Mouse (Mus musculus) gastrocnemius, postnatal 14 days (tissue): ENCODE data around the gene Cmtm6. TPM values are rescaled to one million over a fixed set of nuclear protein-coding genes. Genes with fewer than 3 reads are reported as not detected.

Experiments used
- DNase-seq: peaks from one replicate; pipeline ENCODE4 v3.0.0; 2021; ENCODE audit warnings: mixed read lengths
- intact Hi-C: fragments of 180-260 bp; cut with DNase I; formaldehyde crosslinking; loops from one replicate; pipeline ENCODE4 v1.15.1; 2025; ENCODE audit warnings: low total_unique reads
- total RNA-seq, 2 experiments: library from RNA; stranded (reverse); gene quantifications; 2 replicates each; pipeline ENCODE4 v1.2.3; 2021

The Cmtm6 gene
- total RNA-seq, 2 experiments from 2014 or later, result 11.2 to 14.2 TPM

GRCm38 (mm10) chr9:114789557-114789956 is 58.6 kb downstream of the Cmtm6 start:
- DNase-seq, result no peak
- intact Hi-C loops, result no loop called here

GRCm38 (mm10) chr9:114789989-114790388 is 59.1 kb downstream of the Cmtm6 start:
- intact Hi-C loops, result loop anchor here (5.0 kb wide), 1 partner anchor 38 kb away; no protein-coding TSS in a partner anchor
- no peak for DNase-seq

GRCm38 (mm10) chr9:114793764-114794295 is 62.9 kb downstream of the Cmtm6 start:
- no peak for DNase-seq
- intact Hi-C loops, result loop anchor here (5.0 kb wide), 1 partner anchor 42 kb away; no protein-coding TSS in a partner anchor

GRCm38 (mm10) chr9:114794491-114794890 is 63.6 kb downstream of the Cmtm6 start:
- no peak for DNase-seq
- intact Hi-C loops, result loop anchor here (5.0 kb wide), 1 partner anchor 42 kb away; no protein-coding TSS in a partner anchor

- intact Hi-C loops, result loop anchor here (5.0 kb wide), 2 partner anchors 91 to 161 kb away; no protein-coding TSS in a partner anchor
These were observed 65.6 kb downstream of the Cmtm6 start for GRCm38 (mm10) chr9:114796473-114797050.

GRCm38 (mm10) chr9:114797329-114798004 is 66.6 kb downstream of the Cmtm6 start:
- intact Hi-C loops, result loop anchor here (5.0 kb wide), 2 partner anchors 90 to 160 kb away; no protein-coding TSS in a partner anchor
- peak; percentile 88 for DNase-seq

More at GRCm38 (mm10) chr9:114796473-114797050, 65.6 kb downstream of the Cmtm6 start:
- DNase-seq, result no peak

- DNase-seq, result no peak
- intact Hi-C loops, result loop anchor here (5.0 kb wide), 2 partner anchors 88 to 158 kb away; no protein-coding TSS in a partner anchor
These were observed 67.9 kb downstream of the Cmtm6 start for GRCm38 (mm10) chr9:114798845-114799244.

Other genes with a start within 250 kb of the Cmtm6 start
- gene Ccr4, start 226.2 kb upstream of the Cmtm6 start, total RNA-seq, result not detected
- not detected for gene C130032M10Rik, start 215.4 kb upstream of the Cmtm6 start, total RNA-seq
- gene Trim71, start 166.7 kb upstream of the Cmtm6 start, total RNA-seq, result not detected
- gene Cnot10, start 90.9 kb upstream of the Cmtm6 start, total RNA-seq, result 10 to 100 TPM; 15.3 to 15.4 TPM
- 10 to 100 TPM; 31.3 to 34.1 TPM for gene Dync1li1, start 42.3 kb upstream of the Cmtm6 start, total RNA-seq
- gene Cmtm7, start 50.7 kb downstream of the Cmtm6 start, total RNA-seq, result 10 to 100 TPM in 1 of 2 experiments, 1 to 10 TPM in 1; 7.3 to 10.6 TPM
- gene Cmtm8, start 113.0 kb downstream of the Cmtm6 start, total RNA-seq, result 1 to 10 TPM; 2.8 to 3.7 TPM
- gene Gpd1l, start 202.9 kb downstream of the Cmtm6 start, total RNA-seq, result 10 to 100 TPM; 17.2 to 20.8 TPM
- 1 to 10 TPM; 5.9 to 6.7 TPM for gene Osbpl10, start 247.5 kb downstream of the Cmtm6 start, total RNA-seq